Mouse (Mus musculus) bone marrow macrophage, adult 2 months (primary cell): ENCODE measurements around the gene Rhebl1.

Experiments used
- CTCF ChIP-seq: IDR thresholded peaks from 2 replicates; pipeline ENCODE4 v1.5.1; 2012; ENCODE audit warnings: low read depth, mild to moderate bottlenecking, low read length, moderate library complexity
- POLR2A ChIP-seq: IDR thresholded peaks from 2 replicates; pipeline ENCODE4 v1.6.1; 2012; ENCODE audit warnings: mild to moderate bottlenecking, low read depth, low read length, borderline replicate concordance

GRCm38 (mm10) chr15:98850668-98851067 is 43.7 kb downstream of the Rhebl1 start:
- no peak for TF ChIP-seq POLR2A
- TF ChIP-seq CTCF, result no peak
